Mouse (Mus musculus) E14TG2a.4 (cell line): ENCODE data around the gene Gdf3.

Experiments used
- H3K27me3 ChIP-seq: 2 replicates; pipeline ENCODE4 v1.6.1; 2014; ENCODE audit warnings: low read length, control low read depth; ENCODE audit not compliant: insufficient read depth
- H3K36me3 ChIP-seq: 2 replicates; pipeline ENCODE4 v1.6.1; 2014; ENCODE audit warnings: low read length, control low read depth; ENCODE audit not compliant: insufficient read depth
- H3K4me1 ChIP-seq: replicated peaks from 2 replicates; pipeline ENCODE4 v1.6.1; 2014; ENCODE audit warnings: low read depth, low read length, control low read depth
- H3K4me3 ChIP-seq: replicated peaks from 2 replicates; pipeline ENCODE4 v1.5.1; 2014; ENCODE audit warnings: mild to moderate bottlenecking, low read length
- H3K9me3 ChIP-seq: 2 replicates; pipeline ENCODE4 v1.6.1; 2014; ENCODE audit warnings: low read length, control low read depth
- CTCF ChIP-seq: conservative IDR thresholded peaks from 2 replicates; pipeline ENCODE4 v1.5.1; 2014; ENCODE audit warnings: low read length
- NANOG ChIP-seq: IDR thresholded peaks from 2 replicates; pipeline ENCODE4 v1.6.1; 2014; ENCODE audit warnings: borderline replicate concordance, low read length, mixed read lengths
- POU5F1 ChIP-seq: IDR thresholded peaks from 2 replicates; pipeline ENCODE4 v1.6.1; 2014; ENCODE audit warnings: low read length, borderline replicate concordance

Gdf3 gene

GRCm38 (mm10) chr6:122612426-122612825 is 2.5 kb upstream of the Gdf3 start:
- peaks cover 4% of the 10 kb centered on the region; the same call in 1 of the 2 replicates for H3K9me3 ChIP-seq
- no peak overlapping the region for H3K4me3 ChIP-seq
- no peaks in the 10 kb centered on the region for H3K36me3 ChIP-seq
- H3K4me1 ChIP-seq: peaks cover 29% of the 10 kb centered on the region
- TF ChIP-seq POU5F1 (no peak), NANOG (no peak)
- H3K27me3 ChIP-seq: no peaks in the 10 kb centered on the region

GRCm38 (mm10) chr6:122609377-122609728 is 534 bp downstream of the Gdf3 start:
- peak overlapping the region; percentile 93 for H3K4me3 ChIP-seq
- no peaks in the 10 kb centered on the region for H3K9me3 ChIP-seq
- H3K4me1 ChIP-seq: peaks cover 47% of the 10 kb centered on the region
- no peaks in the 10 kb centered on the region for H3K27me3 ChIP-seq
- peaks cover 24% of the 10 kb centered on the region for H3K36me3 ChIP-seq
- TF ChIP-seq CTCF: no peak
- TF ChIP-seq NANOG: no peak
- no peak for TF ChIP-seq POU5F1

GRCm38 (mm10) chr6:122608434-122609376 is 1.2 kb downstream of the Gdf3 start:
- H3K4me3 ChIP-seq: peak overlapping the region; percentile 93
- H3K4me1 ChIP-seq: peaks cover 53% of the 10 kb centered on the region
- TF ChIP-seq POU5F1 (peak; percentile 93), NANOG (0 out of 2 replicates have a peak, but pooled peaks have one; percentile 26), CTCF (no peak)
- H3K36me3 ChIP-seq: peaks cover 31% of the 10 kb centered on the region
- H3K27me3 ChIP-seq: no peaks in the 10 kb centered on the region
- no peaks in the 10 kb centered on the region for H3K9me3 ChIP-seq

- Histone ChIP-seq H3K27me3 (no peaks in the 10 kb centered on the region), H3K4me3 (peak overlapping the region; percentile 93), H3K9me3 (no peaks in the 10 kb centered on the region), H3K4me1 (peaks cover 57% of the 10 kb centered on the region), H3K36me3 (peaks cover 31% of the 10 kb centered on the region)
- TF ChIP-seq CTCF: no peak
Observed at GRCm38 (mm10) chr6:122607700-122608099, 2.2 kb downstream of the Gdf3 start.

GRCm38 (mm10) chr6:122606661-122607060 is 3.2 kb downstream of the Gdf3 start:
- TF ChIP-seq NANOG (no peak), POU5F1 (no peak), CTCF (no peak)
- Histone ChIP-seq H3K27me3 (no peaks in the 10 kb centered on the region), H3K4me3 (peak overlapping the region; percentile 93), H3K9me3 (no peaks in the 10 kb centered on the region), H3K4me1 (peaks cover 58% of the 10 kb centered on the region), H3K36me3 (peaks cover 31% of the 10 kb centered on the region)

GRCm38 (mm10) chr6:122605483-122605882 is 4.4 kb downstream of the Gdf3 start:
- no peaks in the 10 kb centered on the region for H3K9me3 ChIP-seq
- peaks cover 50% of the 10 kb centered on the region for H3K4me1 ChIP-seq
- no peaks in the 10 kb centered on the region for H3K27me3 ChIP-seq
- TF ChIP-seq CTCF: peak; percentile 74
- TF ChIP-seq NANOG: no peak
- H3K4me3 ChIP-seq: peak overlapping the region; percentile 93; the same call in 1 of the 2 replicates
- peaks cover 31% of the 10 kb centered on the region for H3K36me3 ChIP-seq

- Histone ChIP-seq H3K9me3 (no peaks in the 10 kb centered on the region), H3K4me1 (peaks cover 49% of the 10 kb centered on the region), H3K4me3 (no peak overlapping the region), H3K36me3 (peaks cover 31% of the 10 kb centered on the region), H3K27me3 (no peaks in the 10 kb centered on the region)
- TF ChIP-seq NANOG (no peak), POU5F1 (no peak), CTCF (no peak)
Observed at GRCm38 (mm10) chr6:122604260-122604659, 5.6 kb downstream of the Gdf3 start.

GRCm38 (mm10) chr6:122602992-122603322 is 6.9 kb downstream of the Gdf3 start:
- TF ChIP-seq NANOG (no peak), POU5F1 (no peak), CTCF (no peak)
- peaks cover 49% of the 10 kb centered on the region for H3K4me1 ChIP-seq
- H3K9me3 ChIP-seq: no peaks in the 10 kb centered on the region
- peak overlapping the region; percentile 59 for H3K4me3 ChIP-seq
- H3K27me3 ChIP-seq: no peaks in the 10 kb centered on the region
- H3K36me3 ChIP-seq: peaks cover 43% of the 10 kb centered on the region

GRCm38 (mm10) chr6:122602242-122602991 is 7.5 kb downstream of the Gdf3 start, which contains the start of gene Apobec1:
Gene Apobec1 (minus strand): TSS chr6:122602444.
- TF ChIP-seq CTCF: no peak
- TF ChIP-seq POU5F1: no peak
- no peak for TF ChIP-seq NANOG
- Histone ChIP-seq H3K4me3 (peak within 1 kb of the TSS; percentile 59), H3K27me3 (no peaks in the 10 kb centered on the region), H3K36me3 (peaks cover 43% of the 10 kb centered on the region), H3K4me1 (peaks cover 49% of the 10 kb centered on the region), H3K9me3 (no peaks in the 10 kb centered on the region)
